Mouse (Mus musculus): ENCODE data around the gene Pgap2. TPM values are rescaled to one million over a fixed set of nuclear protein-coding genes. Genes with fewer than 3 reads are reported as not detected.
"Not testable (repeated sequence)": the region's sequence is repeated elsewhere in the genome, so short reads cannot be mapped to it uniquely, and the experiment has no call there.

Gene Pgap2
- total and polyA plus RNA-seq, 3 experiments: 19.1 to 61.9 (median 24.1) TPM

DNA sequence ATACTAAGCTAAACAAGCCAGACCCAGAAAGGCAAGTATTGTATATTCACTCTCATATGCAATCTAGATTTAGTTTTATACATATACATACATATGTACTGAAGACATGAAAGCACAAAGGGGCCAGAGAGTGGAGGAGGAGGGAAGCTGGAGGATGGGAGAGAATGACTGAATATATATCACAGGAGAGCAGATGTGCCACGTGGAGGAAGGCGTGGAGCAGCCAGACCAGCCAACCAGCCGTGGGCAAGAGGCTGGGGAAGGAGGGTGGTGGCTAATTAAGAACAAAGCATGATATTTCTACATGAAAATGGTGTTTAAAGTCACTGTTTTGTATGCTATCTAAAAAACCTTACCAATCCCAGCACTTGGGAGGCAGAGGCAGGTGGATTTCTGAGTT is 48.7 kb downstream of the Pgap2 start:
- TF ChIP-seq TAL1 (conservative IDR thresholded peaks at IDR 0.05; ENCODE audit: low read depth, low read length) (no peak), CTCF (IDR thresholded peaks at IDR 0.05; ENCODE audit: low read depth, low read length) (no peak), GATA2 (IDR thresholded peaks at IDR 0.05; ENCODE audit: borderline replicate concordance, low read depth, low read length) (no peak), POLR2AphosphoS5 (IDR thresholded peaks at IDR 0.05; ENCODE audit: insufficient replicate concordance, low read depth, low read length) (no peak), GATA1 (IDR thresholded peaks at IDR 0.05; ENCODE audit: borderline replicate concordance, low read length) (no peak)
- no peak for DNase-seq (ENCODE audit: low spot score)
- Histone ChIP-seq H3K4me1 (ENCODE audit: insufficient read depth, low read depth, low read length) (peaks cover 19% of the 10 kb centered on the region), H3K9me3 (replicated peaks) (no peaks in the 10 kb centered on the region), H3K36me3 (replicated peaks) (no peaks in the 10 kb centered on the region), H3K27me3 (ENCODE audit: insufficient read depth, low read length) (no peaks in the 10 kb centered on the region), H3K4me3 (ENCODE audit: low read depth, low read length) (no peak overlapping the region)
- no peak for ATAC-seq (ENCODE audit: extremely low read depth, insufficient number of reproducible peaks, low FRiP score, poor library complexity, severe bottlenecking)

DNA sequence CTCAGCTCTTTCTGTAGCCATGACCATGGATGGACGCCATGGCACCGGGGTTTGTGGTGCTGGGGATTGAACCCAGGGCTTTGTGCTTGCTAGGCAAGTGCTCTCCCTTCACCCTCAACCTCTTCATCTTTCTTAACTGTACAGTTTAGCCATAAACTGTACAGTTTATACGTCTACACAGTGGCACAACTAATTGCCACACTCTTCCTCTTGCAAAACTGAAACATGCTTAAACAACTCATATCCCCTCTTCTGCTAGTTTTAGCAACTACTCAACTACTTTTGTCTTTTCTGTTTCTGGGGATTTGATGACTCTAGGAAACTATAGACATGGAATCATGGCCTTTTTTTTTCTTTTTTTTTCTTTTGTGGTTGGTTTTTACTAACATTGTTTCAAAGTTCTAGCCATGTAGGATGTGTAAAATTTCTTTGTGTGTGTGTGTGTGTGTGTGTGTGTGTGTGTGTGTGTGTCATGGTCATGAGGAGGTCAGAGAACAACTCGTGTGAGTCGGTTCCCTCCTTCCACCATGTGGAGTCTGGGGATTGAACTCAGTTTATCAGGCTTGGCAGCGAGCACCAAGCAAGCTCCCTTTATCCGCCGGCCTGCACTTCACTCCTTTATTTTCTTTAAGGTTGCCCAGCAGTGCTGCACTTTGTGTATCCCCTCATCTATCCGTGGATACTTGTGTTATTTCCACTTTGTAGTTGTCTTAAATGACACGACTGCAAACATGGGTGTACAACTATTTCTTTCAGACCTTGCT is 49.9 kb downstream of the Pgap2 start:
- Histone ChIP-seq H3K4me3 (ENCODE audit: low read depth, low read length) (no peak overlapping the region), H3K9me3 (replicated peaks) (no peaks in the 10 kb centered on the region), H3K4me1 (ENCODE audit: insufficient read depth, low read depth, low read length) (peaks cover 13% of the 10 kb centered on the region), H3K36me3 (replicated peaks) (no peaks in the 10 kb centered on the region), H3K27me3 (ENCODE audit: insufficient read depth, low read length) (no peaks in the 10 kb centered on the region)
- DNase-seq (ENCODE audit: low spot score) (no peak), ATAC-seq (ENCODE audit: extremely low read depth, insufficient number of reproducible peaks, low FRiP score, poor library complexity, severe bottlenecking) (no peak)
- TF ChIP-seq TAL1 (conservative IDR thresholded peaks at IDR 0.05; ENCODE audit: low read depth, low read length): no peak
- TF ChIP-seq GATA2 (IDR thresholded peaks at IDR 0.05; ENCODE audit: borderline replicate concordance, low read depth, low read length): no peak
- no peak for TF ChIP-seq GATA1 (IDR thresholded peaks at IDR 0.05; ENCODE audit: borderline replicate concordance, low read length)
- no peak for TF ChIP-seq POLR2AphosphoS5 (IDR thresholded peaks at IDR 0.05; ENCODE audit: insufficient replicate concordance, low read depth, low read length)

DNA sequence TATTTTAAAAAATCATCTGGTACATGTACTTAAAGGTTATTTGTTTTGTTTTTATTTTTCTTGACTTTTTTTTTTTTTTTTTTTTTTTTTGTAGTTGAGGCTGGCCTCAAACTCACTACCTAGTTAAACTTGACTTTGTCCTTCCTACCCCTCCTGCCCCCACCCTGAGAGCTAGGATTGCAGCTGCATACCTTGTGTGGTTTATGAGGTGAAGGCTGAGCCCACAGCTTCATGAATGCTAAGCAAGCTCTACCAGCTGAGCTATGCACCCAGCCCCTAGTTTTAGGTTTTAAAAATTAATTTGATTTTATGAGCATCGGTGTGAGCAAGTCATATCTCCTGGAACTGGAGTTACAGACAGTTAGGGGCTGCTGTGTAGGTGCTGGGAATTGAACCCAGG is 50.5 kb downstream of the Pgap2 start:
- TF ChIP-seq GATA1 (IDR thresholded peaks at IDR 0.05; ENCODE audit: borderline replicate concordance, low read length) (no peak), POLR2AphosphoS5 (IDR thresholded peaks at IDR 0.05; ENCODE audit: insufficient replicate concordance, low read depth, low read length) (no peak), GATA2 (IDR thresholded peaks at IDR 0.05; ENCODE audit: borderline replicate concordance, low read depth, low read length) (no peak), TAL1 (conservative IDR thresholded peaks at IDR 0.05; ENCODE audit: low read depth, low read length) (no peak)

DNA sequence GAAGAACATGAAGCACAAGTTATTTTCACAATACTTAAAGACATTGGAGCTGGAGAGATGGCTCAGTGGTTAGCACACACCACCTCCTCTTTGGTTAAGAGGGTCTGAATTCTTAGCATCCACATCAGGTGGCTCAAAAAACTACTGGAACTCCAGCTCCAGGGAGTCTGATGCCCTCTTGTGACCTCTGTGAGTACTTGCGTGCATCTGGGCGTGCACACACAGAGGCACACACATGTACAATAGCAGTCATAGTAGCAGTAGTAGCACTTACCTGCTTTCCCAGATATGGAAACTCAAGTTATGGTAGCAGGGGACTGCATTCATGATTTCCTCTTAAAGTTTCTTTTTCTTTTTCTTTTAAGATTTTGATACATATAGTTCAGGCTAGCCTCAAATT is 53.0 kb downstream of the Pgap2 start:
- Histone ChIP-seq H3K4me3 (ENCODE audit: low read depth, low read length) (no peak overlapping the region), H3K4me1 (ENCODE audit: insufficient read depth, low read depth, low read length) (peaks cover 19% of the 10 kb centered on the region), H3K9me3 (replicated peaks) (no peaks in the 10 kb centered on the region), H3K27me3 (ENCODE audit: insufficient read depth, low read length) (no peaks in the 10 kb centered on the region), H3K36me3 (replicated peaks) (no peaks in the 10 kb centered on the region)
- DNase-seq (ENCODE audit: low spot score): no peak
- TF ChIP-seq POLR2AphosphoS5 (IDR thresholded peaks at IDR 0.05; ENCODE audit: insufficient replicate concordance, low read depth, low read length) (no peak), GATA2 (IDR thresholded peaks at IDR 0.05; ENCODE audit: borderline replicate concordance, low read depth, low read length) (no peak), CTCF (IDR thresholded peaks at IDR 0.05; ENCODE audit: low read depth, low read length) (no peak), TAL1 (conservative IDR thresholded peaks at IDR 0.05; ENCODE audit: low read depth, low read length) (no peak), GATA1 (IDR thresholded peaks at IDR 0.05; ENCODE audit: borderline replicate concordance, low read length) (no peak)
- ATAC-seq (ENCODE audit: extremely low read depth, insufficient number of reproducible peaks, low FRiP score, poor library complexity, severe bottlenecking): no peak

More for the DNA sequence above, 50.5 kb downstream of the Pgap2 start:
- H3K27me3 ChIP-seq (ENCODE audit: insufficient read depth, low read length): no peaks in the 10 kb centered on the region
- no peak overlapping the region for H3K4me3 ChIP-seq (ENCODE audit: low read depth, low read length)
- peaks cover 8% of the 10 kb centered on the region for H3K4me1 ChIP-seq (ENCODE audit: insufficient read depth, low read depth, low read length)
- no peaks in the 10 kb centered on the region for H3K9me3 ChIP-seq (replicated peaks)
- ATAC-seq (ENCODE audit: extremely low read depth, insufficient number of reproducible peaks, low FRiP score, poor library complexity, severe bottlenecking) (no peak), DNase-seq (ENCODE audit: low spot score) (no peak)
- H3K36me3 ChIP-seq (replicated peaks): no peaks in the 10 kb centered on the region

DNA sequence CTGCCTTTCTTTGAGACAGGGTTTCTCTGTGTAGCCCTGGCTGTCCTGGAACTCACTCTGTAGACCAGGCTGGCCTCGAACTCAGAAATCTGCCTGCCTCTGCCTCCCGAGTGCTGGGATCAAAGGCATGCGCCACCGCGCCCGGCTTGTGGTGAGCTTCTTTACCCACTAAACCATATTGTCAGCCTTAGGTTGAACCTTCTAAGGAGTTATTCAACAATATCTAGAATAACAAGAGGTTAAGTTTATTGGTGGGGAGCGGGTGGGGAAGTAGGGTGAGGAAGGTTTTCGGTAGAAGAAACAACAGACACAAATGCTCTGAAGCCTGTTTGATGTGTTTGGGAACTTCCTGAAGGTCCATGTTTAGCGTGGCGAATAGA is 56.0 kb downstream of the Pgap2 start:
- ATAC-seq (ENCODE audit: extremely low read depth, insufficient number of reproducible peaks, low FRiP score, poor library complexity, severe bottlenecking); DNase-seq (ENCODE audit: low spot score); H3K9me3 ChIP-seq (replicated peaks); H3K36me3 ChIP-seq (replicated peaks); H3K27me3 ChIP-seq (ENCODE audit: insufficient read depth, low read length): not testable (repeated sequence)
- H3K4me3 ChIP-seq (ENCODE audit: low read depth, low read length): peak overlapping the region; percentile 91; the same call in 1 of the 2 replicates
- H3K4me1 ChIP-seq (ENCODE audit: insufficient read depth, low read depth, low read length): peaks cover 39% of the 10 kb centered on the region

DNA sequence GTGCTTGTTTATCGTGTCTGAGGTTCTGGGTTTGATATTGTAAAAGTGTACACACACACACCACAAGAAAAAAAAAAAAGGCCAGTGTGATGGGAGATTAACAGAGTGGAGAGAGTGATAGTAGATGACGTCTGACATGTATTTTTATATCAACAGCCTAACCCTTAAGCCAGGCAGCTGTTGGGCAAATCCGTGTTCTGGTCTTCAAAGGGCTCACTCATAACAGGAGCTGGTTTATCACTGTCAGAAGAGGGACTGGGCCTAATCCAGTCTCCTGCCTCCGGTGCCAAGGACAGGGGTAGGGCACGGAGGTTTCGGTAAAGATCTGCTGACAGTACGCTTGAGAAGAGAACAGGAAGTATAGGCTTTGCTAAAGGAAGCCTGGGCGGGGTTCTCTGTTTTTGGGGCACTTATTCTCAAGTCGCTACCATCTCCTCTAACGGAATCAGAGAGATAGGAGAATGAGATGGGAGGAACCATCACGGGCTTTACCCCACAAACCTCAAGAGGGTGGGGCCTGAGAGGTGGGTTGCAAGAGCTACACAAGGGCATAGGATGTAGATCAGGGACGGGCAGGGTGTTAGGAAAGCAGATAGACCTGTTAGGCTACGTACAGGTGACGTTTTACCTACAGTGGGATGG is 56.5 kb downstream of the Pgap2 start:
- H3K4me3 ChIP-seq (ENCODE audit: low read depth, low read length): peak overlapping the region; percentile 91
- H3K27me3 ChIP-seq (ENCODE audit: insufficient read depth, low read length): no peaks in the 10 kb centered on the region
- ATAC-seq (ENCODE audit: extremely low read depth, insufficient number of reproducible peaks, low FRiP score, poor library complexity, severe bottlenecking) (peak; percentile 66), DNase-seq (ENCODE audit: low spot score) (peak; percentile 56)
- peaks cover 12% of the 10 kb centered on the region for H3K36me3 ChIP-seq (replicated peaks)
- TF ChIP-seq TAL1 (conservative IDR thresholded peaks at IDR 0.05; ENCODE audit: low read depth, low read length) (no peak), CTCF (IDR thresholded peaks at IDR 0.05; ENCODE audit: low read depth, low read length) (no peak), GATA2 (IDR thresholded peaks at IDR 0.05; ENCODE audit: borderline replicate concordance, low read depth, low read length) (no peak), POLR2AphosphoS5 (IDR thresholded peaks at IDR 0.05; ENCODE audit: insufficient replicate concordance, low read depth, low read length) (no peak), GATA1 (IDR thresholded peaks at IDR 0.05; ENCODE audit: borderline replicate concordance, low read length) (no peak)
- H3K4me1 ChIP-seq (ENCODE audit: insufficient read depth, low read depth, low read length): peaks cover 42% of the 10 kb centered on the region
- no peaks in the 10 kb centered on the region for H3K9me3 ChIP-seq (replicated peaks)
